Mouse (Mus musculus): Measurements from ENCODE around the gene Cbln1. TPM values are rescaled to one million over a fixed set of nuclear protein-coding genes. Genes with fewer than 3 reads are reported as not detected.

The Cbln1 gene
- total RNA-seq, 2 experiments from 2014 or later, result 4.1 to 5.1 TPM

- H3K27ac ChIP-seq, result no peak overlapping the region
These were observed 5.3 kb downstream of the Cbln1 start for GRCm38 (mm10) chr8:87466936-87467602.

GRCm38 (mm10) chr8:87466335-87466734 lies 6.1 kb downstream of the Cbln1 start:
- Histone ChIP-seq H3K4me3 (no peak overlapping the region), H3K27ac (no peak overlapping the region)
- DNase-seq (ENCODE audit: low spot score in 2 of 2), result no peak
- no peak for TF ChIP-seq CTCF (conservative IDR thresholded peaks at IDR 0.05)

More at GRCm38 (mm10) chr8:87466936-87467602, 5.3 kb downstream of the Cbln1 start:
- H3K4me3 ChIP-seq, result no peak overlapping the region
- no peak for DNase-seq (ENCODE audit: low spot score in 2 of 2)
- no peak for TF ChIP-seq CTCF (conservative IDR thresholded peaks at IDR 0.05)

GRCm38 (mm10) chr8:87464446-87464845 lies 8.0 kb downstream of the Cbln1 start:
- no peak for TF ChIP-seq CTCF (conservative IDR thresholded peaks at IDR 0.05)
- Histone ChIP-seq H3K27ac (no peak overlapping the region), H3K4me3 (no peak overlapping the region)
- no peak for DNase-seq (ENCODE audit: low spot score in 2 of 2)

- Histone ChIP-seq H3K4me3 (no peak overlapping the region), H3K27ac (no peak overlapping the region)
- DNase-seq (ENCODE audit: low spot score in 2 of 2), result no peak
- TF ChIP-seq CTCF (conservative IDR thresholded peaks at IDR 0.05), result no peak
These were observed 10.6 kb downstream of the Cbln1 start for GRCm38 (mm10) chr8:87461801-87462200.

GRCm38 (mm10) chr8:87456949-87457348 lies 15.5 kb downstream of the Cbln1 start:
- Histone ChIP-seq H3K27ac (no peak overlapping the region), H3K4me3 (no peak overlapping the region)
- no peak for DNase-seq (ENCODE audit: low spot score in 2 of 2)
- no peak for TF ChIP-seq CTCF (conservative IDR thresholded peaks at IDR 0.05)

GRCm38 (mm10) chr8:87452815-87453214 lies 19.6 kb downstream of the Cbln1 start:
- Histone ChIP-seq H3K4me3 (no peak overlapping the region), H3K27ac (no peak overlapping the region)
- DNase-seq (ENCODE audit: low spot score in 2 of 2), result no peak
- TF ChIP-seq CTCF (conservative IDR thresholded peaks at IDR 0.05), result no peak

GRCm38 (mm10) chr8:87451737-87452136 lies 20.7 kb downstream of the Cbln1 start:
- Histone ChIP-seq H3K4me3 (no peak overlapping the region), H3K27ac (no peak overlapping the region)
- no peak for DNase-seq (ENCODE audit: low spot score in 2 of 2)
- no peak for TF ChIP-seq CTCF (conservative IDR thresholded peaks at IDR 0.05)

GRCm38 (mm10) chr8:87434592-87434991 lies 37.8 kb downstream of the Cbln1 start:
- no peak for TF ChIP-seq CTCF (conservative IDR thresholded peaks at IDR 0.05)
- Histone ChIP-seq H3K4me3 (no peak overlapping the region), H3K27ac (no peak overlapping the region)
- no peak for DNase-seq (ENCODE audit: low spot score in 2 of 2)

GRCm38 (mm10) chr8:87427188-87427587 lies 45.2 kb downstream of the Cbln1 start:
- no peak overlapping the region for H3K4me3 ChIP-seq
- H3K27ac ChIP-seq, result no peak overlapping the region
- TF ChIP-seq CTCF (conservative IDR thresholded peaks at IDR 0.05), result no peak
- no peak for DNase-seq (ENCODE audit: low spot score in 2 of 2)

- DNase-seq (ENCODE audit: low spot score in 2 of 2), result no peak
- TF ChIP-seq CTCF (conservative IDR thresholded peaks at IDR 0.05), result no peak
- H3K4me3 ChIP-seq, result no peak overlapping the region
- no peak overlapping the region for H3K27ac ChIP-seq
These were observed 47.7 kb downstream of the Cbln1 start for GRCm38 (mm10) chr8:87424706-87425105.

GRCm38 (mm10) chr8:87421697-87422096 lies 50.7 kb downstream of the Cbln1 start:
- no peak for DNase-seq (ENCODE audit: low spot score in 2 of 2)
- TF ChIP-seq CTCF (conservative IDR thresholded peaks at IDR 0.05), result no peak
- no peak overlapping the region for H3K27ac ChIP-seq
- H3K4me3 ChIP-seq, result no peak overlapping the region

Other genes with a start within 250 kb of the Cbln1 start
- gene 4933402J07Rik, start 91.2 kb upstream of the Cbln1 start, total RNA-seq (2021), result not detected